In genomic region chr1:190910836-190911235, GRCm38 (mm10) we compare ENCODE assay signal across 8 mouse cellular contexts. TPM values are rescaled to one million over a fixed set of nuclear protein-coding genes. Genes with fewer than 3 reads are reported as not detected.
A peak's percentile ranks its signal among the peaks of the same experiment; 100 is the strongest.
DNase-seq lines count a peak whose midpoint lies in the region; ATAC-seq and TF ChIP-seq lines count a peak whose summit lies in the region.

No protein-coding gene starts in this region.

- H3K4me3 ChIP-seq in heart, postnatal 0 days (ENCODE audit: low read depth, low read length), result peak overlapping the region; percentile 67
- H3K4me3 ChIP-seq in E14TG2a.4 (replicated peaks; ENCODE audit: low read length), result peak overlapping the region; percentile 93
- H3K4me3 ChIP-seq in forebrain, embryonic 11.5 days (ENCODE audit: low read depth, low read length), result peak overlapping the region; percentile 83
- H3K4me3 ChIP-seq in liver, embryonic 14.5 days (ENCODE audit: insufficient read depth in 1 of 2, low read depth in 2 of 2, low read length in 2 of 2), result peak overlapping the region; percentile 65 to 76

- H3K4me1 ChIP-seq in heart, postnatal 0 days (ENCODE audit: control insufficient read depth, insufficient read depth), result peaks cover 13% of the 10 kb centered on the region
- H3K4me1 ChIP-seq in E14TG2a.4 (replicated peaks; ENCODE audit: low read depth, low read length), result peaks cover 33% of the 10 kb centered on the region
- 0 out of 2 replicates have a peak, but pooled peaks cover 2% of the 10 kb centered on the region for H3K4me1 ChIP-seq in forebrain, embryonic 11.5 days (replicated peaks; ENCODE audit: control insufficient read depth, insufficient read depth, low read length)
- peaks cover 0 to 11% of the 10 kb centered on the region in 2 experiments; a peak in 2 of 4 replicates for H3K4me1 ChIP-seq in liver, embryonic 14.5 days (replicated peaks; ENCODE audit: control insufficient read depth in 2 of 2, insufficient read depth in 2 of 2, low read length in 1 of 2)

- peak overlapping the region; percentile 84 for H3K4me2 ChIP-seq in heart, postnatal 0 days (ENCODE audit: low read depth, low read length)
- peak overlapping the region; percentile 96 for H3K4me2 ChIP-seq in forebrain, embryonic 11.5 days (ENCODE audit: low read depth, low read length, severe bottlenecking)
- H3K4me2 ChIP-seq in liver, embryonic 14.5 days (ENCODE audit: low read depth), result peak overlapping the region; percentile 72

- ATAC-seq in heart, postnatal 0 days (ENCODE audit: insufficient read depth, low read depth), result no peak
- ATAC-seq in forebrain, embryonic 11.5 days (replicated peaks; ENCODE audit: low FRiP score), result no peak
- no peak for ATAC-seq in liver, embryonic 14.5 days (ENCODE audit: insufficient read depth)
- ATAC-seq in erythroid progenitor cell, adult 5-6 weeks (replicated peaks; ENCODE audit: low FRiP score, poor library complexity, severe bottlenecking), result no peak

- H3K27me3 ChIP-seq in heart, postnatal 0 days (ENCODE audit: control insufficient read depth, insufficient read depth, low read length), result no peaks in the 10 kb centered on the region
- no peaks in the 10 kb centered on the region for H3K27me3 ChIP-seq in E14TG2a.4 (ENCODE audit: insufficient read depth, low read length)
- no peaks in the 10 kb centered on the region for H3K27me3 ChIP-seq in forebrain, embryonic 11.5 days (ENCODE audit: control insufficient read depth, insufficient read depth, low read length)
- no peaks in the 10 kb centered on the region for H3K27me3 ChIP-seq in liver, embryonic 14.5 days (ENCODE audit: control insufficient read depth, insufficient read depth, low read length)

- no peak for DNase-seq in heart, postnatal 0 days (ENCODE audit: low spot score)
- DNase-seq in heart, postnatal 14 days, result no peak
- DNase-seq in forebrain, embryonic 11.5 days (ENCODE audit: low spot score), result no peak
- DNase-seq in liver, embryonic 14.5 days (ENCODE audit: low read depth in 3 of 3, low spot score in 3 of 3), result no peak
- DNase-seq in embryo, embryonic 9.5 days (ENCODE audit: extremely low spot score), result no peak
- no peak for DNase-seq in layer of hippocampus, adult 9-10 months (ENCODE audit: low spot score)

- H3K27ac ChIP-seq in heart, postnatal 0 days (ENCODE audit: low read depth), result no peak overlapping the region
- H3K27ac ChIP-seq in forebrain, embryonic 11.5 days (ENCODE audit: low read depth, low read length), result no peak overlapping the region
- H3K27ac ChIP-seq in liver, embryonic 14.5 days, result no peak overlapping the region

- 72% methylated on average over 6 of the region's 6 CpGs for WGBS in heart, postnatal 0 days
- whole genome bisulfite sequencing in forebrain, embryonic 11.5 days, result 88% methylated on average over 6 of the region's 6 CpGs
- WGBS in liver, embryonic 14.5 days (ENCODE audit: insufficient replicate concordance), result 70% methylated on average over 6 of the region's 6 CpGs

- intact Hi-C loops in heart, postnatal 14 days (cut with DNase I), result no loop called here

- no peak for TF ChIP-seq CTCF in heart, postnatal 0 days (IDR thresholded peaks at IDR 0.05; ENCODE audit: low read depth)
- TF ChIP-seq CTCF in E14TG2a.4 (conservative IDR thresholded peaks at IDR 0.05; ENCODE audit: low read length), result no peak
- no peak for TF ChIP-seq CTCF in liver, embryonic 14.5 days (IDR thresholded peaks at IDR 0.05; ENCODE audit: low read depth)

- H3K36me3 ChIP-seq in heart, postnatal 0 days (replicated peaks; ENCODE audit: control insufficient read depth, insufficient read depth, low read length), result no peaks in the 10 kb centered on the region
- no peaks in the 10 kb centered on the region for H3K36me3 ChIP-seq in E14TG2a.4 (ENCODE audit: insufficient read depth, low read length)
- H3K36me3 ChIP-seq in forebrain, embryonic 11.5 days (ENCODE audit: control insufficient read depth, insufficient read depth, low read length), result no peaks in the 10 kb centered on the region
- no peaks in the 10 kb centered on the region for H3K36me3 ChIP-seq in liver, embryonic 14.5 days (replicated peaks; ENCODE audit: control insufficient read depth, insufficient read depth, low read depth)

- peak overlapping the region; percentile 66 for H3K9ac ChIP-seq in heart, postnatal 0 days (replicated peaks; ENCODE audit: low read depth, low read length)
- peak overlapping the region; percentile 84 for H3K9ac ChIP-seq in forebrain, embryonic 11.5 days (ENCODE audit: low read length)
- H3K9ac ChIP-seq in liver, embryonic 14.5 days (replicated peaks), result peak overlapping the region; percentile 32; the same call in 1 of the 2 replicates

- TF ChIP-seq EP300 in heart, postnatal 0 days (IDR thresholded peaks at IDR 0.05; ENCODE audit: low read depth), result no peak
- TF ChIP-seq EP300 in liver, embryonic 14.5 days (IDR thresholded peaks at IDR 0.05; ENCODE audit: low read depth), result no peak

- no peaks in the 10 kb centered on the region for H3K9me3 ChIP-seq in heart, postnatal 0 days (replicated peaks; ENCODE audit: control insufficient read depth, low read length)
- H3K9me3 ChIP-seq in E14TG2a.4 (ENCODE audit: low read length), result no peaks in the 10 kb centered on the region
- no peaks in the 10 kb centered on the region for H3K9me3 ChIP-seq in forebrain, embryonic 11.5 days (ENCODE audit: control insufficient read depth, low read length)
- H3K9me3 ChIP-seq in liver, embryonic 14.5 days (ENCODE audit: control insufficient read depth, low read length), result no peaks in the 10 kb centered on the region

RNA-seq across cellular contexts. Expression of gene Rps6kc1, which starts 0.7 kb away (rescaled TPM):
- total RNA-seq in heart, postnatal 0 days (2014; rRNA removed; ENCODE audit: low replicate concordance), result 9.7 and 17.5 TPM in 2 replicates
- polyA plus RNA-seq in heart, postnatal 0 days (2015; fragmentation: Nextera tagmentation; extraction: Ambion mirVana), result 6.7 and 7.3 TPM in 2 replicates
- 10 to 100 TPM; 16.3 to 19.2 TPM for total RNA-seq in heart, postnatal 14 days (2021)
- polyA plus RNA-seq in forebrain, embryonic 11.5 days (2014; fragmentation: Nextera tagmentation; extraction: Ambion mirVana), result 16.9 and 18.6 TPM in 2 replicates
- 1.5 and 1.9 TPM in 2 replicates for polyA plus RNA-seq in liver, embryonic 14.5 days (2012; rRNA removed)
- polyA plus RNA-seq in liver, embryonic 14.5 days (2014; fragmentation: Nextera tagmentation; extraction: Ambion mirVana), result 3.5 and 3.6 TPM in 2 replicates
- 1.7 and 3.6 TPM in 2 replicates for total RNA-seq in erythroid progenitor cell, adult 5-6 weeks (2015; ENCODE audit: low replicate concordance)
- 3.8 and 5.5 TPM in 2 replicates for total RNA-seq in erythroid progenitor cell, adult 5-6 weeks (2017; ENCODE audit: low replicate concordance)

RNA-seq across cellular contexts. Expression of gene Angel2, which starts 14.1 kb away (rescaled TPM):
- 17.4 and 23.8 TPM in 2 replicates for total RNA-seq in heart, postnatal 0 days (2014; rRNA removed; ENCODE audit: low replicate concordance)
- polyA plus RNA-seq in heart, postnatal 0 days (2015; fragmentation: Nextera tagmentation; extraction: Ambion mirVana), result 25.1 and 26.0 TPM in 2 replicates
- 10 to 100 TPM; 30.1 to 33.0 TPM for total RNA-seq in heart, postnatal 14 days (2021)
- polyA plus RNA-seq in forebrain, embryonic 11.5 days (2014; fragmentation: Nextera tagmentation; extraction: Ambion mirVana), result 58.3 and 61.5 TPM in 2 replicates
- polyA plus RNA-seq in liver, embryonic 14.5 days (2012; rRNA removed), result 8.2 and 11.8 TPM in 2 replicates
- polyA plus RNA-seq in liver, embryonic 14.5 days (2014; fragmentation: Nextera tagmentation; extraction: Ambion mirVana), result 15.1 and 15.3 TPM in 2 replicates
- 10.5 and 11.5 TPM in 2 replicates for total RNA-seq in erythroid progenitor cell, adult 5-6 weeks (2015; ENCODE audit: low replicate concordance)
- 12.9 and 23.6 TPM in 2 replicates for total RNA-seq in erythroid progenitor cell, adult 5-6 weeks (2017; ENCODE audit: low replicate concordance)

Comparison
In these comparisons a context has a peak if more than half of its experiments do, and no peak if none do; other contexts are left out.
1. H3K9ac ChIP-seq: peak in every context shown above with its lines; median percentile 84 in forebrain, embryonic 11.5 days; 66 in heart, postnatal 0 days; 32 in liver, embryonic 14.5 days.